Mouse (Mus musculus): ENCODE measurements around the gene Ttbk1. TPM values are rescaled to one million over a fixed set of nuclear protein-coding genes. Genes with fewer than 3 reads are reported as not detected.

The Ttbk1 gene
- 0.18 TPM for total RNA-seq (2023)

DNA sequence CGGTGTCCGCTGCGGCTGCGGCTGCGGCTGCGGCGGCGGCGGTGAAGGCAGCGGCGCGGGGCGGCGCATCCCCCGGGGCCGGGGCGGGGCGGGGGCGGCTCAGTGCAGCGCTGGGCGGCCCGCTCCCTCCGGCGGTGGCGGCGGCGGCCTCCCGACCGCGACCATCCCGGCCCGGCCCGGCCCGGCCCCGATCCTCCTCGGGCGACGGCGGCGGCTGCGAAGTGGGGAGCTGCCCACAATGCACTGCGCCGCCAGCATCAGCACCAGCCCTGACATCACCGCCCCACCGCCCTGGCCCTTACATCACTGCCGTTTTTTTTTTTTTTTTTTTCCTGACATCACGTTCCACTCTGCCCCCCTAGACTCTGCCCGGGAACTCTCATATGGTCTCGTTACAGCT is at the start of gene Ttbk1:
TSS of gene Ttbk1 (minus strand) at position 245 of the 400 bp plus-strand sequence.

DNA sequence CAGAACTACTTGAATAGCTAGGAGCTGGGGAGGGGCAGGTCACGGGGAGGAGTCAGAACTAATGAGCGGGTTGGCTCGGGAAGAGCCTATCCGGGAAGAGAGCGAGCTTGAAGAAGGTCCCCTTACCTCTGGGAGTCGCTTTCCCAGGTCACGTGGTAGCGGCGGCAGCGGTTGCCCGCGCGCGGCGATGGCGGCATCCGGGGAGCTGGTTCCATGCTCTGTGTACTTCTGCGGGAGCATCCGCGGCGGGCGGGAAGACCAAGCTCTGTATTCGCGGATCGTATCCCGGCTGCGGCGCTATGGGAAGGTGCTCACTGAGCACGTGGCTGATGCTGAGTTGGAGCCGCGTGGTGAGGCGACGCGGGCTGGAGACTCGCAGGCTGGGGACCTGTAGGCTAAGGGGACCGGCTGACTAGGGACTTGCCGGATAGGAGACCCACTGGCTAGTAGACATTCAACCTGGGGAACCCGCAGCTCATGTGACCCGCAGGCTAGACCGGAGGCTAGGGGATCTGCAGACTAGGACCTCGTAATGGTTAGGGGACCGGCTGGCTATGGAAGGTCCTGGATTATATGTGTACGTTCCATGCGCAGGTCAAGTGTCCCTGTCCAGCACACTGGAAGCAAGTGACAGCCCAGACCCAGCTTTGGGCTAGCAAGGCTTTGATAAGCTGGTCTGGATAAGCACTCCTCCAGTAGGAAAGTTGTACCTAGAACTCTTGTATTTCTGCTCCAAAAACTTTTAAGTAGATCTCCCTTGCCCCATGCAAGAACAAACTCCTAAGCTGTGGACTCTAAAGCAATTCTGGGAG is 9.4 kb upstream of the Ttbk1 start, which contains the start of gene Dnph1:
TSS of gene Dnph1 (plus strand) at position 89 of the 812 bp plus-strand sequence.

GRCm38 (mm10) chr17:46438298-46438873 is 49.1 kb downstream of the Ttbk1 start, which contains the start of gene Slc22a7:
Gene Slc22a7, minus strand, starts transcription at chr17:46438457.

GRCm38 (mm10) chr17:46428761-46429414 is 58.6 kb downstream of the Ttbk1 start, which contains the start of gene Crip3:
Gene Crip3, plus strand, starts transcription at chr17:46428926.

Other genes with a start within 250 kb of the Ttbk1 start
- 64.0 TPM for gene Polr1c, start 239.6 kb downstream of the Ttbk1 start, total RNA-seq (2023)
- gene Yipf3, start 239.6 kb downstream of the Ttbk1 start, total RNA-seq (2023): 91.2 TPM
- 1.4 TPM for gene Lrrc73, start 234.1 kb downstream of the Ttbk1 start, total RNA-seq (2023)
- gene Tjap1, start 204.6 kb downstream of the Ttbk1 start, total RNA-seq (2023): 44.1 TPM
- gene Dlk2, start 190.3 kb downstream of the Ttbk1 start, total RNA-seq (2023): not detected
- 14.4 TPM for gene Abcc10, start 159.3 kb downstream of the Ttbk1 start, total RNA-seq (2023)
- 56.7 TPM for gene Zfp318, start 103.9 kb downstream of the Ttbk1 start, total RNA-seq (2023)
- gene Crip3, start 58.7 kb downstream of the Ttbk1 start, total RNA-seq (2023): not detected
- not detected for gene Slc22a7, start 49.2 kb downstream of the Ttbk1 start, total RNA-seq (2023)
- not detected for gene Dnph1, start 9.0 kb upstream of the Ttbk1 start, total RNA-seq (2023)
- gene Cul9, start 58.7 kb upstream of the Ttbk1 start, total RNA-seq (2023): 20.4 TPM
- gene Srf, start 68.5 kb upstream of the Ttbk1 start, total RNA-seq (2023): 66.8 TPM
- gene Ptk7, start 141.8 kb upstream of the Ttbk1 start, total RNA-seq (2023): not detected
- gene Klc4, start 158.3 kb upstream of the Ttbk1 start, total RNA-seq (2023): 15.0 TPM
- 31.6 TPM for gene Mrpl2, start 158.6 kb upstream of the Ttbk1 start, total RNA-seq (2023)
- gene Cul7, start 162.7 kb upstream of the Ttbk1 start, total RNA-seq (2023): 7.3 TPM
- 34.8 TPM for gene Rrp36, start 186.7 kb upstream of the Ttbk1 start, total RNA-seq (2023)
- 31.5 TPM for gene Mea1, start 191.1 kb upstream of the Ttbk1 start, total RNA-seq (2023)
- 46.1 TPM for gene Klhdc3, start 193.2 kb upstream of the Ttbk1 start, total RNA-seq (2023)
- 34.2 TPM for gene Ppp2r5d, start 217.4 kb upstream of the Ttbk1 start, total RNA-seq (2023)
- gene Pex6, start 223.8 kb upstream of the Ttbk1 start, total RNA-seq (2023): 28.2 TPM
- 3.2 TPM for gene Gnmt, start 241.5 kb upstream of the Ttbk1 start, total RNA-seq (2023)

Measured in CD8-positive naive resting alpha-beta T cell, adult 57 days (primary cell).